Mouse (Mus musculus) heart, embryonic 13.5 days (tissue): ENCODE data around the gene Hist1h4n. TPM values are rescaled to one million over a fixed set of nuclear protein-coding genes. Genes with fewer than 3 reads are reported as not detected.

Source experiments
- microRNA-seq: library from miRNA; unstranded; fragments of <30 nt; microRNA quantifications from one replicate; pipeline ENCODE4, GENCODE M21; 2016
- polyA plus RNA-seq: library from polyadenylated mRNA; unstranded; fragments of >200 nt; fragmentation: Nextera tagmentation; extraction: Ambion mirVana; gene quantifications from 2 replicates; pipeline ENCODE4 v1.2.1, GENCODE M21; 2015

Hist1h4n gene
- polyA plus RNA-seq, 1 experiment from 2014 or later: 11.2 TPM

Small RNAs within 50 kb of the gene (microRNA-seq; reads per million reads assigned to microRNA genes)
- gene Gm19658: not detected
- gene Gm44346: not detected
- gene Gm44466: not detected

Other genes starting within 250 kb of the Hist1h4n start
- gene Olfr1362, start 218.2 kb downstream of the Hist1h4n start, polyA plus RNA-seq: not detected in 2 replicates
- not detected in 2 replicates for gene Olfr11, start 189.7 kb downstream of the Hist1h4n start, polyA plus RNA-seq
- not detected in 2 replicates for gene Olfr1361, start 168.8 kb downstream of the Hist1h4n start, polyA plus RNA-seq
- gene Olfr1360, start 154.8 kb downstream of the Hist1h4n start, polyA plus RNA-seq: not detected in 2 replicates
- gene Olfr1359, start 134.1 kb downstream of the Hist1h4n start, polyA plus RNA-seq: not detected in 2 replicates
- 1.9 TPM in 1 of 2 replicates, not detected in the other for gene Hist1h2bl, start 116.1 kb downstream of the Hist1h4n start, polyA plus RNA-seq
- 9.8 and 10.5 TPM in 2 replicates for gene Hist1h2ai, start 115.8 kb downstream of the Hist1h4n start, polyA plus RNA-seq
- 0.62 and 2.3 TPM in 2 replicates for gene Hist1h3h, start 114.5 kb downstream of the Hist1h4n start, polyA plus RNA-seq
- 1.5 TPM in 2 replicates for gene Hist1h2bm, start 110.2 kb downstream of the Hist1h4n start, polyA plus RNA-seq
- gene Hist1h4j, start 97.1 kb downstream of the Hist1h4n start, polyA plus RNA-seq: 0.45 and 0.96 TPM in 2 replicates
- 1.3 TPM in 1 of 2 replicates, not detected in the other for gene Hist1h4k, start 81.7 kb downstream of the Hist1h4n start, polyA plus RNA-seq
- 9.5 and 15.8 TPM in 2 replicates for gene Hist1h2ak, start 78.4 kb downstream of the Hist1h4n start, polyA plus RNA-seq
- 1.4 and 3.5 TPM in 2 replicates for gene Hist1h2bn, start 78.1 kb downstream of the Hist1h4n start, polyA plus RNA-seq
- gene Hist1h1b, start 51.6 kb downstream of the Hist1h4n start, polyA plus RNA-seq: 13.1 and 13.2 TPM in 2 replicates
- gene Hist1h3i, start 48.8 kb downstream of the Hist1h4n start, polyA plus RNA-seq: 63.6 and 66.6 TPM in 2 replicates
- gene Hist1h2an, start 45.0 kb downstream of the Hist1h4n start, polyA plus RNA-seq: 1.2 and 6.6 TPM in 2 replicates
- gene Hist1h2bp, start 44.7 kb downstream of the Hist1h4n start, polyA plus RNA-seq: 0.37 and 0.49 TPM in 2 replicates
- gene Hist1h2bq, start 22.0 kb downstream of the Hist1h4n start, polyA plus RNA-seq: 8.4 and 10.2 TPM in 2 replicates
- not detected in 2 replicates for gene Hist1h2ao, start 21.7 kb downstream of the Hist1h4n start, polyA plus RNA-seq
- not detected in 2 replicates for gene Hist1h4m, start 20.4 kb downstream of the Hist1h4n start, polyA plus RNA-seq
- 1,655 and 1,669 TPM in 2 replicates for gene Hist1h2ap, start 1.3 kb upstream of the Hist1h4n start, polyA plus RNA-seq
- gene Hist1h2br, start 1.5 kb upstream of the Hist1h4n start, polyA plus RNA-seq: 9.2 and 10.8 TPM in 2 replicates
- gene Zfp184, start 112.9 kb upstream of the Hist1h4n start, polyA plus RNA-seq: 5.2 and 6.3 TPM in 2 replicates
- gene Pom121l2, start 149.0 kb upstream of the Hist1h4n start, polyA plus RNA-seq: 0.05 and 0.07 TPM in 2 replicates
- gene Prss16, start 177.5 kb upstream of the Hist1h4n start, polyA plus RNA-seq: 0.59 and 3.3 TPM in 2 replicates
- gene Hist1h2ah, start 203.4 kb upstream of the Hist1h4n start, polyA plus RNA-seq: 4.1 and 11.0 TPM in 2 replicates
- 3.1 and 3.4 TPM in 2 replicates for gene Hist1h2bk, start 203.7 kb upstream of the Hist1h4n start, polyA plus RNA-seq
- gene Hist1h4i, start 209.2 kb upstream of the Hist1h4n start, polyA plus RNA-seq: 10.8 and 11.3 TPM in 2 replicates
- 15.8 and 19.9 TPM in 2 replicates for gene Hist1h2ag, start 210.7 kb upstream of the Hist1h4n start, polyA plus RNA-seq
- 3.9 and 5.9 TPM in 2 replicates for gene Hist1h2bj, start 211.0 kb upstream of the Hist1h4n start, polyA plus RNA-seq